Mouse (Mus musculus) cerebellum, adult 2 months (tissue): ENCODE results near the gene Fam129c.

ENCODE experiments used
- CTCF ChIP-seq: fragments of 200-500 bp; IDR thresholded peaks from 2 replicates; pipeline ENCODE4 v1.5.1; 2011; ENCODE audit warnings: low read depth, mild to moderate bottlenecking, control low read depth, low read length, moderate library complexity, borderline replicate concordance; ENCODE audit not compliant: insufficient read depth
- POLR2A ChIP-seq: fragments of 200-500 bp; IDR thresholded peaks from 2 replicates; pipeline ENCODE4 v1.6.1; 2011; ENCODE audit warnings: low read length, control low read depth, borderline replicate concordance; ENCODE audit not compliant: insufficient read depth

DNA sequence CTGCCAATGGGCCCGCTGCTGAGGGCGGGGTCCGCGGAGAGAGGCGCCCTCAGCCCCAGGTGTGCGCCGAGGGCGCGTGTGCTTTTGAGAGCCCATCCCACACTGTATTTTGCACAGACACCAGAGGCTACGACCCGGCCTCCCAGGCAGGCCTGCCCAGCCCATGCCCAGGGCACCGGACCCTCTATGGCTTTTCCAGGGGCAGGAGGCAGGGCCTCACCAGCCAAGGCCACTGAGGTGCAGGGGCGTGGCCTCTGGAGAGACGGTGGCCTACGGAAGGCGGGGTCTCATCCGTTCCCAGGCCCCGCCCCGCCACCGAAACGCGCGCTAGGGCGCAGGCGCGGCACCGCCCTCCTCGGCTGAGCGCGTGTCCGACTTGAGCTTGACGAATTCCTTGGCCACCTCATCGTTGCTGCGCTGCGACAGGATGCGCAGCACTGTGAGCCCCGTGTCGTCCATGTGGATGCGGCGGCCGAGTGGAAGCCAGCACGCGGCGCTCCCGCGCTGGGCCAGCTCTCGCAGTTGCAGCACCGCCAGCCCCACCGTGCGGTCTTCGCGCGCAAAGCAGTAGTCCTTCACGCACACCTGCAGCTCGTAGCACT, 31.7 kb downstream of the Fam129c start:
- 0 out of 2 replicates have a peak, but pooled peaks have one; percentile 10 for TF ChIP-seq POLR2A
- TF ChIP-seq CTCF, result peak; percentile 40; the same call in 1 of the 2 replicates
